Mouse (Mus musculus) lung, postnatal 10 days (tissue): ENCODE measurements around the gene Disp3.
A peak's percentile ranks its signal among the peaks of the same experiment; 100 is the strongest.

ENCODE experiments used
- DNase-seq: peaks from one replicate; pipeline ENCODE4 v3.0.0; 2021

Gene Disp3

DNA sequence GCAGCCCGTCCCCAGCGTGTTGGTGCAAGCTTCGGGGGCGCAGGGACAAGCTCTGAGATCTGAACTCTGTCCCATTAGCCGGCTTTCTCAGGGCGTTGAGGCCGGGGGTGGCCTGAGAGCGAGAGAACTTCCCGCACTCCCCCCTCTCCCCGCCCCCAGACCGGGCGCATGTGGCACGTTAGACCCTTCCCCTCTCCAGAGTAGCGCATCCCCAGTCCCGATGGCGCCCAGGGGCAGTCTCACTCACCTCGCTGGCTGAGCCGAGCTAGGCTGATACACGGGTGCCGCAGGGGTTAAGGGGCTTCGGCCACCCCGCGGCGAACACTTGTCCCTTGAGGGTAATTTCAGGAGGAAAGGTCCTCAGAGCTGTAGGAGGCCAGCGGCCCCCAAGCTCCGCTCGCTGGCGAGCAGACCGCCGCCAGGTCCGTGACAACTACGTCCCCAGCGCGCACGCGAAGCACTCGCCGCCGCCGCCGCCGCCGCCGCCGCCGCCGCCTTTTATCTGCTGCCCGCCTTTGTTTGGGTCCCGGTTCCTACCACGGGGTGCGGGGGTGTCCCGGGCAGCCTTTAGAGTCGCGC is at the start of gene Disp3:
Gene Disp3 (minus strand): TSS at position 490 of the 579 bp plus-strand sequence.
- no peak for DNase-seq

DNA sequence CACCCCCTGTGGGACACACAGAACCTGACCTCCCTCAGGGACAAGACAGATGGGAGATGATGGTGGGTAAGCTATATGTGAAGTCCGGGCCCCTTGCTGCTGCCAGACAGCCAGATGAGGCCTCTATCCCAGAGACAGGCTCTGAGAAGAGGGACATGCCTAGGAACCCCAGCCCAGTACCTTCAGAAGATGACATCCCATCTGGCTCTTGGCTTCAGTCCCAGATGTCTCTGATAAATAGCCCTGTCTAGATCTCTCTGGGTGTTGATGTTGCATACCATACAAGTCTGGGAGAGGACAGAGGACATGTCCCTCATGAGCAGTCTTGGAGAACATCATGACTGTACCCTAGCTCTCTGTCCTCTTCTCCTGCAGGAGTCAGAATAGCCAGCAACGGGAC is 42.5 kb upstream of the Disp3 start:
- no peak for DNase-seq

DNA sequence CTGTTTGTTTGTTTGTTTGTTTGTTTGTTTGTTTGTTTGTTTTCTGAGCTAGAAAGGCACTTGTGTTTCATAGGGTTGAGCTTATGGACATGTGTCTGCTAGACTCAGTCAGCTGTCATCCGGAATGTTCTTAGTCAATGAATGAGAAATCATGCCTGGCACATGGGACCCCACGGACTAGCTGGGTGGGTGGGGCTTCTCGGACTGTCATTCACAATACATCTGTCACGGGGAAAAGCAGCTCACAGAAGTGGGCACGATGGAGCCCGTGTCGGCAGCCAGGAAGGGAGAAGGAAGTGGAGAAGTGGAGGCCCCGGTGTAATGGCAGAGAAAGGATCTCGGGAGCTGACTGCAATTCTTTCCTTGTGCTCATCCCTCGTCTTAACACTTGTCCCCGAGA is 41.7 kb upstream of the Disp3 start:
- DNase-seq: no peak

- no peak for DNase-seq
These were observed 40.5 kb upstream of the Disp3 start for GRCm38 (mm10) chr4:148328237-148328636.

DNA sequence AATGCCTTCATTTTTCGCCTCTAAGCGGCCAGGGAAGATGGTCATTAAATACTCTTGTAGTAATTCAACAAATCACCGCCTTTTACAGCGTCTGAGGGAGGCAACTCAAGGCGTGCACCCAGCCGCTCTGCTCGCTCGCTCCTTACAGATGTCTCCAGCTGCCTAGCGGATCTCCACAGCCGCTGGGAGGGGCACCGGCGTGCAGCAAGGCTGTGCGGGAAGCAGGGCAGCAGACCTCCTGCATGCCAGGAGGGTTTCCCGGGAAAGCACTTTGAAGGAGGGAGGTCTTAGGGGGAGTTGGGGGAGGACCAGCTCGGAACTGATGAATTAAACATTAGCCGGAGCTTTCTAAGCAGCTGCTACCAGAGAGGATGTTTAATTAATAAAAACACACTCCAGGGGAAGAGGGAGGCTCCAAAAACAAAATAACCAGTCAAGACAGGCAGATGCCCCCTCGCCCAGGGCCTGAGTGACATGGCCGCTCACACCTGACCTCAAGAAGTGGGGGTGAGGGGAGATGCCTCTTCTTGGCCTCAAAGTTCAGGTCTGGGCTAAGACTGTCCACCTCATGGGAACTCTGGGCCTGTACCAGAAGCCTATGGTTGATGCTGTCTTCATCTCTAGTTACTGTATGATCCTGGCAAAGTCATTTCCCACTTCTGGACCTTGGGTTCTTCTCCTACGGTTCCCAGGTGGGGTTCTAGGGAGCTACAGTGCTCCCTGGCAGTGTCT is 39.7 kb upstream of the Disp3 start:
- DNase-seq: peak; percentile 68

- no peak for DNase-seq
These were observed 39.0 kb upstream of the Disp3 start for GRCm38 (mm10) chr4:148326791-148327190.

GRCm38 (mm10) chr4:148325951-148326350 is 38.2 kb upstream of the Disp3 start:
- DNase-seq: no peak

DNA sequence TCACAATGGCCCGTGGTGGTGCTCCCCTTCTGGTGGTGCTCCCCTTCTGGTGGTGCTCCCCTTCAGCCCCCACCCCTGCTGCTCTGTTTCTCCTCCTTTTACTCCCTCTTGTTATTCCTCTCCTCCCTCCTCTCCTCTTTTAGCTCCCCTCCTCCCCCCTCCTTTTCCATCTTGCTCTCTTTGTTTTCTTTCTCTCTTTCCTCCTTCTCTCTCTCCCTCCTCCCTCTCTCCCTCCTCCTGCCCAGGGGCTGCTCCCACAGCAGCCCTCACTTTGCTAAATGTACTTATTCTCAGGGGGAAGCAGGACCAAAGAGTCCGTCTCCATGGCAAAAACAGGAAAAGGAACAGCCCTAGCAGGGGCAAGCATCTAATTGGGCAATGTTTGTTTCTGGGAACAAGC is 37.3 kb upstream of the Disp3 start:
- no peak for DNase-seq

- no peak for DNase-seq
These were observed 34.4 kb upstream of the Disp3 start for GRCm38 (mm10) chr4:148322152-148322551.

DNA sequence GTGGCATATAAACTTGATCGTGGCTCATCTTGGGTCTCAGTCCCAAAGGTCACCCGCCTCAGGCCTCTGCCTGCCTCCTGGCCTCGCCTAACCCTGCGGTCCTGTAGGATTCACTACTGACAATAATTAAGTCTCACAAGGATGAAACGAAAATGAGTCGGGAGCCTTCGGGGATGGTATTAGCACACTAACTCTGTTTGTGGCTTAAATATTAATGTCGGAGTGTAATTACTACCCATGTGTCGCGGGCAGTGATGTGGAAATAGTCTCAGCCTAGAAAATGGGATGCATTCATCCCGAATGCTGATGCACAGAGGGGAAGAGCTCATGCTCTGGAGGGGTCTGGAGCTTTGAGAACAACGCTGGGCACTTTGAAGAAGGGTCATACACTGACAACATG is 31.6 kb upstream of the Disp3 start:
- no peak for DNase-seq

DNA sequence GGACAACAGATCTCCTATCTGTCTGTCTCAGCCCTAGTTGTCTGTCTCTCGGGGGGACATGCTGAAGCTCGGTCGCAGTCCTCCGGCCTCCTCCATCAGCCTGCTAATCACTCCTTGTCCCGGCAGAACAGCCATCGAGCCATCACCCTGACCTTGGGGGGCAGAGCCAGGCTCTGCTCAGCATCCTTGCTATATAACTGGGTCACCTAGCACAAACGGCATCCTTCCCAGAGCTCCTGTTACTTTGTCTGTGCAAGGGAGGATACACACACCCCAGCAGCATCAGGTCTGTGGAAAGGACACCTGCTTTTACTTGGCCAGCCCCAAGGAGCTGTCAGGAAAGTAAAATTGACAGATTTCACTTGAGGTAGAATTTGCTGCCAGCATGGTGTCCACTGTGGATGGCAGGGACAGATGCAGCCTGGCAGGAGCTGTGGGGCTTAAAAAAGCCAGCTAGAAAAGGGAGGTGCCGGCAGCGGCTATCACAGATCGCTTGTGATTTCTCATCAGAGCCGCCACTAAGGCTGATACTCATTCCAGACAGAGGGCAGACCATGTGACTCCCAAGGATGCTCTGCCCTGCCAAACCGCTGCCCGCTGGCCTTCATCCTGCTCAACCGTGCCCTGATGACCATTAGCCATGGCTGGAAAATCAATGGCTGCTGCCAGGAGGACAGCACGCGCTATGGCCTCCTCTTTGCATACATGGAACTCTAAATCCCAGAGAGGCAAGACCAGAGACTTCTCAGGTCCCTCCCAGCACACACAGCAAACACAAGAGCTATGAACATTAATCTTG is 27.8 kb upstream of the Disp3 start:
- DNase-seq: no peak

GRCm38 (mm10) chr4:148314396-148314795 is 26.6 kb upstream of the Disp3 start:
- DNase-seq: no peak

- peak; percentile 13 for DNase-seq
These were observed 25.8 kb upstream of the Disp3 start for GRCm38 (mm10) chr4:148313601-148314000.

- no peak for DNase-seq
These were observed 24.7 kb upstream of the Disp3 start for GRCm38 (mm10) chr4:148312296-148313116.

GRCm38 (mm10) chr4:148310845-148311244 is 23.1 kb upstream of the Disp3 start:
- no peak for DNase-seq

DNA sequence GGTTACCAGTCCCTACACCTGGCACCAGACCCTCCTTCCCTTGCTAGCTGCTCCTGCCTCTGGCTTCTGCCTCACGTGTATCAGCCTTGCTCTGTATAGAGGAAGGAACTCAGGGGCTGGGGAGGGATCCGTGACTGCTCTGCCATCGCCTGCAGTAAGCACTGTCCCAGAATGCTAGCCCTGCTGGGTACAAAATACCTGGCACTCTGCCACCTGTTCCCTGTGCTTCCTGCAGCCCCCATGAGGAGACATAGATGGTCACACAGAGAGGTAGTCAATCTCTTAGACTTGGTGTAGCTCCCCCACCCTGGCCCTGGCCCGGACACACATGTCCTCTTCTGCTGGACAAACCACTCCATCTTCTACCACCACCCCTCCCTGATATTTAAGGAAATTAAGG is 22.4 kb upstream of the Disp3 start:
- DNase-seq: no peak

- peak; percentile 75 for DNase-seq
These were observed 18.8 kb upstream of the Disp3 start for GRCm38 (mm10) chr4:148306406-148307083.

DNA sequence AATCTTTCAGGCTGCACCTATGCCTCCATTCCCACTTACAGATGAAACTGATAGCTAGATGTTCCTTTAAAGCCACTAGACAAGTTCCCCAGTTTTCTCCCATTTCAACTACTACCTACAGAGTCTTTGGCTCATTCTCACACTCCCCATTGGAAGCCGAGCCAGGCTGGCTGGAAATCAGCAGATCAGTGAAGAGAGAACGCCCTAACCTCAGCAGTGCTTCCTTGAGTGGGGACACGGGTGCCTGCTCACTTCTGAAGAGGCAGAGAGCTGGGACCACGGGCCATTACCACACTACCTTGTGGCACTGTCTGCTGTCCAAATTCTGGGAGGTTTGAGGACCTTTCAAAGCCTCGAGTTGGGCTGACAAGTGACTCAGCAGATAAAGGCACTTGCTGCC is 11.0 kb upstream of the Disp3 start:
- DNase-seq: no peak

GRCm38 (mm10) chr4:148297640-148298039 is 9.9 kb upstream of the Disp3 start:
- DNase-seq: no peak

DNA sequence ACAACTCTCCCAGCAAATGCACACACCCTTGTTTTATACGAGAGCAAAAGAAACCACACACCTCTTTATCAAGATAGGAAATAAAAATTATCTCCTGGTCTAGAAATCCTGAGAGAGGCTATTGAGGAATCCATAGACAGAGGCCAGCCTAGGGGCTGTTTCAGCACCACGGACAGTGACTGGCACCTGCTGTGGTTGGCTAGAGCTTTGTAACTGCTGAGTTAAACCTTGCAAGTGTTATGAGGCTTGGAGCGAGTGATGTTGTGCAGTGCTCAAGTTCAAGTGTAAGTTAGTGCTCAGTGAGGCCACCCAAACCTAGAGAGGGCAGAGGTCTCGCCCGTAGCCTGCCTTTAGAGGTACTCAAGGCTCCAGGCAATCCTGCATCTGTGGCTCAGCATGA is 5.6 kb upstream of the Disp3 start:
- DNase-seq: peak; percentile 33

DNA sequence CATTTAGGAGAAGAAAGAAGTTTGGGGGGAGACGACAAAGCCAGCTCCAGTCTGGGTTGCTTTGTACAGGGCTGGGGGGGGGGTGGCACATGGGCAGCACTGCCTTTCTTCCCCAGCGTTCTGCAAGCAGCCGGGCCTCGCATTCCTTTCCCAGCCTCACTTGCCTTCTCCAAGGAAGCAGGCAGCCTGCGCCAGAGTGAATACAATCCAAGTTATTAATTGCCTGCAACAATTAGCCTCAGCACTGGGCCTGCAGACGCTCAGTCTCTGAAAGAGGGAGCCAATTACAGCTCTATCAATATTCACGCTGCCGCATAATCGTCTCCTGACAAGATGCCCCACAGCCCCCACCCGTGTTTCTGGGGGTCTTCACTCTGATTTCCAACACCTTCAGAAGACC is 4.1 kb upstream of the Disp3 start:
- no peak for DNase-seq

GRCm38 (mm10) chr4:148291080-148291479 is 3.3 kb upstream of the Disp3 start:
- DNase-seq: no peak
